Mouse (Mus musculus) cortical plate, adult 2 months (tissue): ENCODE results near the gene F7.

Experiments used
- CTCF ChIP-seq: fragments of 200-500 bp; IDR thresholded peaks from 2 replicates; pipeline ENCODE4 v1.5.1; 2011; ENCODE audit warnings: mild to moderate bottlenecking, control low read depth, low read length; ENCODE audit not compliant: insufficient read depth; ENCODE audit errors: extremely low read depth
- POLR2A ChIP-seq: fragments of 200-500 bp; IDR thresholded peaks from 2 replicates; pipeline ENCODE4 v1.6.1; 2011; ENCODE audit warnings: mild to moderate bottlenecking, low read length, control low read depth; ENCODE audit not compliant: insufficient read depth; ENCODE audit errors: extremely low read depth

GRCm38 (mm10) chr8:12976723-12977122, 49.1 kb upstream of the F7 start:
- TF ChIP-seq POLR2A: no peak
- TF ChIP-seq CTCF: no peak
